Mouse (Mus musculus) myocyte (in vitro differentiated cells): Measurements from ENCODE around the gene Nhsl2. TPM values are rescaled to one million over a fixed set of nuclear protein-coding genes. Genes with fewer than 3 reads are reported as not detected.
A peak's percentile ranks its signal among the peaks of the same experiment; 100 is the strongest.

ENCODE experiments used
- H3K27me3 ChIP-seq: one replicate; pipeline ENCODE4 v1.6.1; 2011; ENCODE audit not compliant: control insufficient read depth, insufficient read depth, insufficient read length
- H3K36me3 ChIP-seq: one replicate; pipeline ENCODE4 v1.6.1; 2011; ENCODE audit not compliant: control insufficient read depth, insufficient read depth
- H3K4me2 ChIP-seq: one replicate; pipeline ENCODE4 v1.6.1; 2011; ENCODE audit warnings: low read depth, control low read depth
- H3K4me3 ChIP-seq: one replicate; pipeline ENCODE4 v1.5.1; 2011; ENCODE audit warnings: mild to moderate bottlenecking, control low read depth, moderate library complexity
- H3K79me2 ChIP-seq: one replicate; pipeline ENCODE4 v1.6.1; 2011; ENCODE audit not compliant: control insufficient read depth, insufficient read depth
- H3ac ChIP-seq: one replicate; pipeline ENCODE4 v1.6.1; 2011; ENCODE audit not compliant: control insufficient read depth, insufficient read length
- CEBPB ChIP-seq: IDR thresholded peaks from 2 replicates; pipeline ENCODE4 v1.6.1; 2011; ENCODE audit warnings: mild to moderate bottlenecking, moderate library complexity; ENCODE audit not compliant: poor library complexity, insufficient read depth, severe bottlenecking
- E2F4 ChIP-seq: IDR thresholded peaks from one replicate; pipeline ENCODE4 v1.6.1; 2011; ENCODE audit warnings: mild to moderate bottlenecking, control low read depth, moderate library complexity; ENCODE audit not compliant: insufficient read depth
- MAX ChIP-seq: IDR thresholded peaks from one replicate; pipeline ENCODE4 v1.6.1; 2011; ENCODE audit warnings: low read depth, mild to moderate bottlenecking, control low read depth
- MYOD1 ChIP-seq, 3 experiments: IDR thresholded peaks; one replicate each; pipeline ENCODE4 v1.6.1; 2011; ENCODE audit warnings: control low read depth in 2 of 3, low read depth in 2 of 3, mild to moderate bottlenecking in 2 of 3, moderate library complexity in 1 of 3; ENCODE audit not compliant: insufficient read length in 2 of 3, control insufficient read depth in 1 of 3
- MYOG ChIP-seq, 3 experiments: IDR thresholded peaks; one replicate each; pipeline ENCODE4 v1.6.1; 2011; ENCODE audit warnings: control low read depth in 2 of 3, low read depth in 2 of 3, mild to moderate bottlenecking in 2 of 3; ENCODE audit not compliant: insufficient read length in 2 of 3, control insufficient read depth in 1 of 3, insufficient read depth in 1 of 3
- POLR2A ChIP-seq: IDR thresholded peaks from one replicate; pipeline ENCODE4 v1.6.1; 2011; ENCODE audit warnings: low read depth, mild to moderate bottlenecking, control low read depth, moderate library complexity; ENCODE audit not compliant: insufficient read length
- POLR2AphosphoS2 ChIP-seq: IDR thresholded peaks from one replicate; pipeline ENCODE4 v1.6.1; 2011; ENCODE audit warnings: low read depth, control low read depth; ENCODE audit not compliant: insufficient read length
- SRF ChIP-seq: IDR thresholded peaks from one replicate; pipeline ENCODE4 v1.6.1; 2011; ENCODE audit warnings: low read depth; ENCODE audit not compliant: control insufficient read depth, insufficient read length
- TCF12 ChIP-seq: IDR thresholded peaks from one replicate; pipeline ENCODE4 v1.6.1; 2011; ENCODE audit warnings: mild to moderate bottlenecking, control low read depth; ENCODE audit not compliant: poor library complexity, insufficient read depth, severe bottlenecking
- TCF3 ChIP-seq: IDR thresholded peaks from one replicate; pipeline ENCODE4 v1.6.1; 2011; ENCODE audit warnings: low read depth, control low read depth; ENCODE audit not compliant: insufficient read length
- USF1 ChIP-seq: IDR thresholded peaks from one replicate; pipeline ENCODE4 v1.6.1; 2011; ENCODE audit warnings: low read depth, mild to moderate bottlenecking, control low read depth, moderate library complexity
- polyA plus RNA-seq: library from polyadenylated mRNA; unstranded; fragments of >200 nt; fragmentation: generic; extraction: Trizol; gene quantifications from one replicate; pipeline ENCODE4 v1.2.1, GENCODE M21; 2012; ENCODE audit warnings: missing spikeins

The Nhsl2 gene
- polyA plus RNA-seq, 1 experiment = 0.25 TPM

DNA sequence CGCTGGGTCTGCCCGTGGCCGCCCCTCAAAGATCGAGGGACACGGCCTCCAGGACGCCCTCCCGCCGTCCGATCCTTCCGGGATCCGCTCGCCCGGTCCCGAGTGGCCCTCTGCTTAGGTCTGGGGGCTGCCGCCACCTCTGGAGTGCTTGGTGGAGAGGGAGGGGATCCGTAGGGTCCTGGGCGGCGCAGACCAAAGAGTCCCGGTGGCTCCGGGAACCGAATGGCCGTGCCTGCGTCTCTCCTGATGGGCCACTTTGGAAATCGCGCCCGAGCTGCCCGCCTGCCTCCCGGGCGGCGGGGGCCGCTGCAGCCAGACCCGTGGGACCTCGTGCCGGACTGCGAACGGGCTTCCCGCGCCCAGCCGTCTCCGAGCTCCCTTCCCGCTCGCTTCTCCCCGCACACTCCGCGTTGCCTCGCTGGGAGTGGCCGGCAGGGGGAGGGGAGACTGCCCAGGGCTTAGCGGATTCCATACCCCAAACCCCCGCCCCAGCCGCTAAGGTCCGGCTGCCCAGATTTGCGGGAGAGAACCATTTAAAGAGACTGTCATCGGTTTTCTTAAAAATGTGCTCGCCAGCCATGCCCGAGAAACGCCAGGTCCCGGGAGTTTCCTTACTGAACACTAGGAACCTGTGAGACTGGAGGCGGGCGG lies 841 bp downstream of the Nhsl2 start:
- Histone ChIP-seq H3K79me2 (no peaks in the 10 kb centered on the region), H3K36me3 (no peaks in the 10 kb centered on the region), H3K4me3 (no peak overlapping the region), H3K27me3 (no peaks in the 10 kb centered on the region), H3K4me2 (peak overlapping the region; percentile 67), H3ac (peak overlapping the region; percentile 48)
- no peak for TF ChIP-seq SRF
- no peak for TF ChIP-seq USF1
- TF ChIP-seq POLR2A = no peak
- TF ChIP-seq CEBPB = no peak
- no peak for TF ChIP-seq MYOG (IDR thresholded peaks at IDR 0.05; ENCODE audit: control insufficient read depth in 1 of 3, insufficient read depth in 1 of 3, insufficient read length in 2 of 3, low read depth in 2 of 3)
- no peak for TF ChIP-seq MAX
- TF ChIP-seq TCF12 = no peak

- Histone ChIP-seq H3K4me2 (no peak overlapping the region), H3K27me3 (no peaks in the 10 kb centered on the region)
Observed at GRCm38 (mm10) chrX:101851566-101852354, 2.6 kb downstream of the Nhsl2 start.

DNA sequence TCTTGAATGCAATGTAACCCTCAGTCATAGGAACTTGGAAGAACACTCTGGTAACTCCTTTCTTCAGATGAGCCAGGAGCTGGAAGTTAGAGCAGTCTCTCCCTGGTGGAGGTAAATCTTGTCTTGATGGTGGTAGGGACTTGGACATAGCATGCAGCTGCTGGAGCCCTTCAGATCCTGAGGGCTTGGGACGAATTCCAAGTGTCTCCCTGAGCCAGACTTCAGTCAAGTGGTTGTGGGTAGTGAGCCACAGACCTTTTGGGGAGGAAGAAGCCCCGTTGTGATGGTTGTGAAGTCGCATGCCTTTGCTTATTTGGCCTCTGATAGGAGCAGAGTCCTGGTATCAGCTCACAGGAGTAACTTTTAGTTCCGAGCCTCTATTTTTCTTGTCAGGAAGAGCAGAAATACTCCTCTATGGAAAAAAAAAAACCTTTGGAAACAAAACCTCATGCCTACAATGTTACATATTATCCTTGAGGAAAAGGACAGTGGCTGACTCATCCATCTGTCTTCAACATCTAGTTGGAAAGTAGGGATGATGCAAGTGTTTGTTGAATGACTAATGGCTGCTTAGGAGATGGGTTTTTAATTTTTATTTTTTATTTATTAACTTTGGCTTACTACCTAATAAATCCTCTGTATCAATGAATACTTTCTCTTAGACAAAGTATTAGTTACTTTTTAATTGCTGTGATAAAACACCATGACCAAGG lies 14.6 kb downstream of the Nhsl2 start:
- no peak overlapping the region for H3K4me3 ChIP-seq
- no peaks in the 10 kb centered on the region for H3K79me2 ChIP-seq
- TF ChIP-seq USF1 (no peak), MYOG (IDR thresholded peaks at IDR 0.05; ENCODE audit: control insufficient read depth in 1 of 3, insufficient read depth in 1 of 3, insufficient read length in 2 of 3, low read depth in 2 of 3) (peak in 1 of 3 experiments; percentile 7), MYOD1 (IDR thresholded peaks at IDR 0.05; ENCODE audit: control insufficient read depth in 1 of 3, insufficient read length in 2 of 3, low read depth in 2 of 3) (peak; percentile 82 to 88 (median 86)), CEBPB (peak; percentile 47; the same call in 1 of the 2 replicates)
- no peaks in the 10 kb centered on the region for H3K27me3 ChIP-seq
- H3K36me3 ChIP-seq = no peaks in the 10 kb centered on the region
- H3ac ChIP-seq = no peak overlapping the region
- peak overlapping the region; percentile 69 for H3K4me2 ChIP-seq

More at GRCm38 (mm10) chrX:101851566-101852354, 2.6 kb downstream of the Nhsl2 start:
- H3ac ChIP-seq = no peak overlapping the region
- no peaks in the 10 kb centered on the region for H3K36me3 ChIP-seq
- no peak overlapping the region for H3K4me3 ChIP-seq
- TF ChIP-seq TCF3 (no peak), E2F4 (no peak)
- no peaks in the 10 kb centered on the region for H3K79me2 ChIP-seq

GRCm38 (mm10) chrX:101864788-101865187 lies 15.6 kb downstream of the Nhsl2 start:
- Histone ChIP-seq H3K4me3 (no peak overlapping the region), H3K36me3 (no peaks in the 10 kb centered on the region), H3K79me2 (no peaks in the 10 kb centered on the region), H3K4me2 (no peak overlapping the region), H3K27me3 (no peaks in the 10 kb centered on the region), H3ac (no peak overlapping the region)
- TF ChIP-seq E2F4 (no peak), MYOD1 (IDR thresholded peaks at IDR 0.05; ENCODE audit: control insufficient read depth in 1 of 3, insufficient read length in 2 of 3, low read depth in 2 of 3) (no peak), POLR2A (no peak), MYOG (IDR thresholded peaks at IDR 0.05; ENCODE audit: control insufficient read depth in 1 of 3, insufficient read depth in 1 of 3, insufficient read length in 2 of 3, low read depth in 2 of 3) (no peak), CEBPB (no peak), USF1 (no peak)

GRCm38 (mm10) chrX:101874147-101874546 lies 25.0 kb downstream of the Nhsl2 start:
- Histone ChIP-seq H3K27me3 (no peaks in the 10 kb centered on the region), H3ac (no peak overlapping the region), H3K36me3 (no peaks in the 10 kb centered on the region), H3K4me3 (no peak overlapping the region), H3K4me2 (no peak overlapping the region), H3K79me2 (no peaks in the 10 kb centered on the region)
- no peak for TF ChIP-seq MYOG (IDR thresholded peaks at IDR 0.05; ENCODE audit: control insufficient read depth in 1 of 3, insufficient read depth in 1 of 3, insufficient read length in 2 of 3, low read depth in 2 of 3)
- no peak for TF ChIP-seq TCF3
- no peak for TF ChIP-seq USF1
- no peak for TF ChIP-seq POLR2AphosphoS2
- TF ChIP-seq MYOD1 (IDR thresholded peaks at IDR 0.05; ENCODE audit: control insufficient read depth in 1 of 3, insufficient read length in 2 of 3, low read depth in 2 of 3) = no peak
- TF ChIP-seq TCF12 = no peak
- TF ChIP-seq POLR2A = no peak
- no peak for TF ChIP-seq SRF
